Mouse (Mus musculus) forelimb bud, embryonic 11.5 days (tissue): ENCODE measurements around the gene Lsm8.
"Not testable (repeated sequence)": the region's sequence is repeated elsewhere in the genome, so short reads cannot be mapped to it uniquely, and the experiment has no call there.

ENCODE experiments used
- DNase-seq: peaks from one replicate; pipeline ENCODE4 v3.0.0-alpha.2; 2012; ENCODE audit warnings: low read depth, low spot score

The Lsm8 gene

GRCm38 (mm10) chr6:18848051-18848701 is at the start of gene Lsm8:
Gene Lsm8 (plus strand): TSS chr6:18848579.
- DNase-seq, result peak; percentile 97

- DNase-seq, result no peak
Observed at GRCm38 (mm10) chr6:18800869-18801511, 47.4 kb upstream of the Lsm8 start.

- DNase-seq, result no peak
Observed at GRCm38 (mm10) chr6:18812623-18813022, 35.8 kb upstream of the Lsm8 start.

GRCm38 (mm10) chr6:18815606-18816005 is 32.8 kb upstream of the Lsm8 start:
- DNase-seq, result no peak

- peak; percentile 59 for DNase-seq
Observed at GRCm38 (mm10) chr6:18819343-18819742, 29.0 kb upstream of the Lsm8 start.

- DNase-seq, result no peak
Observed at GRCm38 (mm10) chr6:18820246-18820645, 28.1 kb upstream of the Lsm8 start.

GRCm38 (mm10) chr6:18822812-18823211 is 25.6 kb upstream of the Lsm8 start:
- no peak for DNase-seq

GRCm38 (mm10) chr6:18832958-18833357 is 15.4 kb upstream of the Lsm8 start:
- DNase-seq, result no peak

GRCm38 (mm10) chr6:18844529-18844928 is 3.9 kb upstream of the Lsm8 start:
- DNase-seq, result not testable (repeated sequence)

GRCm38 (mm10) chr6:18845571-18845970 is 2.8 kb upstream of the Lsm8 start:
- not testable (repeated sequence) for DNase-seq

- peak; percentile 10 for DNase-seq
Observed at GRCm38 (mm10) chr6:18848702-18849061, 303 bp downstream of the Lsm8 start.

- DNase-seq, result no peak
Observed at GRCm38 (mm10) chr6:18855323-18855722, 6.9 kb downstream of the Lsm8 start.

- no peak for DNase-seq
Observed at GRCm38 (mm10) chr6:18856487-18857078, 8.2 kb downstream of the Lsm8 start.

GRCm38 (mm10) chr6:18866018-18866417 is 17.6 kb downstream of the Lsm8 start, which contains the start of gene Ankrd7:
Gene Ankrd7 (plus strand): TSS chr6:18866318.
- no peak for DNase-seq

GRCm38 (mm10) chr6:18889030-18889429 is 40.7 kb downstream of the Lsm8 start:
- DNase-seq, result no peak

- DNase-seq, result no peak
Observed at GRCm38 (mm10) chr6:18894142-18894541, 45.8 kb downstream of the Lsm8 start.
